Mouse (Mus musculus): ENCODE measurements at regions not wholly inside any gene's neighbourhood (a gene's known extent, or its start where the extent isn't known, plus 50 kb on each side); places are given as distances from the start of the nearest gene placed in this dataset.

- no peak for TF ChIP-seq POLR2A (IDR thresholded peaks at IDR 0.05; ENCODE audit: borderline replicate concordance, extremely low read depth, low read depth, low read length)
- TF ChIP-seq CTCF (IDR thresholded peaks at IDR 0.05; ENCODE audit: insufficient read depth, low read length) = no peak
Measured at GRCm38 (mm10) chr12:109830303-109831020, 230.3 kb upstream of the Rtl1 start.

All from lung, adult 2 months (tissue).